Mouse (Mus musculus) left cerebral cortex, postnatal 36 days (tissue): Measurements from ENCODE around the gene Rexo1. TPM values are rescaled to one million over a fixed set of nuclear protein-coding genes. Genes with fewer than 3 reads are reported as not detected.

Experiments used
- DNase-seq, 2 experiments: peaks; one replicate each; pipeline ENCODE4 v3.0.0; 2021 to 2022; ENCODE audit warnings: low spot score in 2 of 2, mixed read lengths in 1 of 2
- intact Hi-C: fragments of 180-260 bp; cut with DNase I; formaldehyde crosslinking; loops from one replicate; pipeline ENCODE4 v1.15.1; 2025
- total RNA-seq, 2 experiments: library from RNA; stranded (reverse); gene quantifications; 2 replicates each; pipeline ENCODE4 v1.2.3; 2021

Gene Rexo1
- total RNA-seq, 2 experiments from 2014 or later: 43.5 to 56.8 TPM

- intact Hi-C loops: no loop called here
- DNase-seq: no peak
Measured at GRCm38 (mm10) chr10:80586407-80587304, 25.3 kb upstream of the Rexo1 start.

GRCm38 (mm10) chr10:80585581-80585980, 24.2 kb upstream of the Rexo1 start:
- DNase-seq: no peak
- intact Hi-C loops: no loop called here

- intact Hi-C loops: no loop called here
- DNase-seq: no peak
Measured at GRCm38 (mm10) chr10:80584642-80585552, 23.5 kb upstream of the Rexo1 start.

- no peak for DNase-seq
- intact Hi-C loops: no loop called here
Measured at GRCm38 (mm10) chr10:80584045-80584488, 22.7 kb upstream of the Rexo1 start.

- DNase-seq: no peak
- intact Hi-C loops: no loop called here
Measured at GRCm38 (mm10) chr10:80583047-80583446, 21.7 kb upstream of the Rexo1 start.

GRCm38 (mm10) chr10:80578911-80579310, 17.6 kb upstream of the Rexo1 start:
- intact Hi-C loops: no loop called here
- peak in 1 of 2 experiments; percentile 34 for DNase-seq

- intact Hi-C loops: no loop called here
- DNase-seq: peak; percentile 60 to 67
Measured at GRCm38 (mm10) chr10:80578131-80578750, 16.9 kb upstream of the Rexo1 start.

GRCm38 (mm10) chr10:80577195-80578130, 16.1 kb upstream of the Rexo1 start, which contains the start of gene Klf16:
Klf16 (minus strand) TSS chr10:80577321.
- peak; percentile 96 for DNase-seq
- intact Hi-C loops: loop anchor here (1.0 to 2.0 kb wide), 3 partner anchors 11 to 45 kb away; partner anchors contain the start of gene Csnk1g2

- peak in 1 of 2 experiments; percentile 67 for DNase-seq
- intact Hi-C loops: loop anchor here (1.0 to 2.0 kb wide), 3 partner anchors 10 to 46 kb away; partner anchors contain the start of gene Csnk1g2
Measured at GRCm38 (mm10) chr10:80576351-80577194, 15.2 kb upstream of the Rexo1 start.

- DNase-seq: no peak
- intact Hi-C loops: loop anchor here (2.0 kb wide), 1 partner anchor 47 kb away; the partner anchor contains the start of gene Csnk1g2
Measured at GRCm38 (mm10) chr10:80575925-80576324, 14.6 kb upstream of the Rexo1 start.

GRCm38 (mm10) chr10:80574896-80575295, 13.5 kb upstream of the Rexo1 start:
- DNase-seq: no peak
- intact Hi-C loops: no loop called here

GRCm38 (mm10) chr10:80573944-80574343, 12.6 kb upstream of the Rexo1 start:
- intact Hi-C loops: no loop called here
- peak; percentile 63 to 67 for DNase-seq

GRCm38 (mm10) chr10:80572477-80572876, 11.1 kb upstream of the Rexo1 start:
- intact Hi-C loops: no loop called here
- DNase-seq: no peak

GRCm38 (mm10) chr10:80570871-80571836, 9.8 kb upstream of the Rexo1 start:
- DNase-seq: peak in 1 of 2 experiments; percentile 49
- intact Hi-C loops: no loop called here

GRCm38 (mm10) chr10:80570419-80570818, 9.1 kb upstream of the Rexo1 start:
- intact Hi-C loops: no loop called here
- DNase-seq: no peak

GRCm38 (mm10) chr10:80569664-80570066, 8.3 kb upstream of the Rexo1 start:
- no peak for DNase-seq
- intact Hi-C loops: loop anchor here (5.0 kb wide), 1 partner anchor 118 kb away; no protein-coding TSS in a partner anchor
